Mouse (Mus musculus) embryonic facial prominence, embryonic 15.5 days (tissue): ENCODE results near the gene Hoxb6. TPM values are rescaled to one million over a fixed set of nuclear protein-coding genes. Genes with fewer than 3 reads are reported as not detected.

Experiments used
- ATAC-seq: fragments of 200-750 bp; cut with Nextera tagmentation; 2 replicates; pipeline ENCODE4 v1.8.0; 2017; ENCODE audit warnings: low read depth, moderate TSS enrichment; ENCODE audit not compliant: insufficient number of reproducible peaks, low FRiP score, low TSS enrichment
- H3K27ac ChIP-seq: fragments of 300-500 bp; sonication (generic); replicated peaks from 2 replicates; pipeline ENCODE4 v1.5.1; 2015; ENCODE audit warnings: mild to moderate bottlenecking, inconsistent platforms
- H3K27me3 ChIP-seq: fragments of 300-500 bp; sonication (generic); 2 replicates; pipeline ENCODE4 v1.6.1; 2015; ENCODE audit warnings: inconsistent platforms
- H3K36me3 ChIP-seq: fragments of 300-500 bp; sonication (generic); 2 replicates; pipeline ENCODE4 v1.6.1; 2015; ENCODE audit warnings: mild to moderate bottlenecking, inconsistent platforms
- H3K4me1 ChIP-seq: fragments of 300-500 bp; sonication (generic); 2 replicates; pipeline ENCODE4 v1.6.1; 2015; ENCODE audit warnings: inconsistent platforms
- H3K4me2 ChIP-seq: fragments of 300-500 bp; sonication (generic); replicated peaks from 2 replicates; pipeline ENCODE4 v1.6.1; 2015; ENCODE audit warnings: mild to moderate bottlenecking, inconsistent platforms
- H3K4me3 ChIP-seq: fragments of 300-500 bp; sonication (generic); replicated peaks from 2 replicates; pipeline ENCODE4 v1.5.1; 2015; ENCODE audit warnings: mild to moderate bottlenecking, inconsistent platforms
- H3K9ac ChIP-seq: fragments of 300-500 bp; sonication (generic); 2 replicates; pipeline ENCODE4 v1.6.1; 2015; ENCODE audit warnings: inconsistent platforms
- H3K9me3 ChIP-seq: fragments of 300-500 bp; sonication (generic); replicated peaks from 2 replicates; pipeline ENCODE4 v1.6.1; 2016; ENCODE audit warnings: inconsistent platforms
- WGBS: fragments of 180-500 bp; shearing (Covaris S2); methylation state at CpG from one replicate; pipeline ENCODE4 v1.1.7; 2015; 5-methylcytosine and 5-hydroxymethylcytosine counted together
- polyA plus RNA-seq: library from polyadenylated mRNA; unstranded; fragments of >200 nt; fragmentation: Nextera tagmentation; extraction: Ambion mirVana; gene quantifications from 2 replicates; pipeline ENCODE4 v1.2.1, GENCODE M21; 2015

Gene Hoxb6
- polyA plus RNA-seq, 1 experiment from 2014 or later: not detected

GRCm38 (mm10) chr11:96345893-96346806 is 53.9 kb downstream of the Hoxb6 start:
- H3K4me2 ChIP-seq: peak overlapping the region; percentile 36; the same call in 1 of the 2 replicates
- no peak overlapping the region for H3K9ac ChIP-seq
- no peaks in the 10 kb centered on the region for H3K36me3 ChIP-seq
- ATAC-seq: no peak
- peaks cover 96% of the 10 kb centered on the region for H3K27me3 ChIP-seq
- no peak overlapping the region; the same call in 1 of the 2 replicates for H3K4me3 ChIP-seq
- 1% methylated on average over 45 of the region's 45 CpGs for WGBS
- H3K4me1 ChIP-seq: peaks cover 14% of the 10 kb centered on the region
- no peak overlapping the region for H3K27ac ChIP-seq
- no peaks in the 10 kb centered on the region for H3K9me3 ChIP-seq

GRCm38 (mm10) chr11:96346916-96347520 is 54.7 kb downstream of the Hoxb6 start:
- Histone ChIP-seq H3K4me1 (peaks cover 7% of the 10 kb centered on the region), H3K9me3 (no peaks in the 10 kb centered on the region), H3K4me3 (no peak overlapping the region), H3K4me2 (no peak overlapping the region), H3K27me3 (peaks cover 96% of the 10 kb centered on the region), H3K36me3 (no peaks in the 10 kb centered on the region), H3K27ac (no peak overlapping the region), H3K9ac (no peak overlapping the region)
- ATAC-seq: no peak
- WGBS: 18% methylated on average over 5 of the region's 5 CpGs

GRCm38 (mm10) chr11:96347717-96348116 is 55.4 kb downstream of the Hoxb6 start:
- Histone ChIP-seq H3K4me3 (no peak overlapping the region), H3K9ac (no peak overlapping the region), H3K4me1 (peaks cover 9% of the 10 kb centered on the region), H3K27ac (no peak overlapping the region), H3K27me3 (peaks cover 96% of the 10 kb centered on the region), H3K36me3 (no peaks in the 10 kb centered on the region), H3K9me3 (no peaks in the 10 kb centered on the region), H3K4me2 (no peak overlapping the region)
- ATAC-seq: no peak
- WGBS: 13% methylated on average over 4 of the region's 4 CpGs

GRCm38 (mm10) chr11:96348141-96348928 is 56.1 kb downstream of the Hoxb6 start:
- Histone ChIP-seq H3K36me3 (no peaks in the 10 kb centered on the region), H3K4me3 (no peak overlapping the region), H3K27ac (no peak overlapping the region), H3K9me3 (no peaks in the 10 kb centered on the region), H3K4me2 (no peak overlapping the region), H3K4me1 (peaks cover 16% of the 10 kb centered on the region), H3K27me3 (peaks cover 96% of the 10 kb centered on the region), H3K9ac (no peak overlapping the region)
- whole genome bisulfite sequencing: 8% methylated on average over 21 of the region's 21 CpGs
- ATAC-seq: no peak

- WGBS: 17% methylated on average over 3 of the region's 3 CpGs
- H3K9me3 ChIP-seq: no peaks in the 10 kb centered on the region
- no peak overlapping the region for H3K4me2 ChIP-seq
- no peaks in the 10 kb centered on the region for H3K36me3 ChIP-seq
- peaks cover 94% of the 10 kb centered on the region for H3K27me3 ChIP-seq
- no peak for ATAC-seq
- H3K4me1 ChIP-seq: peaks cover 17% of the 10 kb centered on the region
- H3K27ac ChIP-seq: no peak overlapping the region
- H3K4me3 ChIP-seq: no peak overlapping the region
- H3K9ac ChIP-seq: no peak overlapping the region
Measured at GRCm38 (mm10) chr11:96348988-96349387, 56.7 kb downstream of the Hoxb6 start.

- Histone ChIP-seq H3K9ac (no peak overlapping the region), H3K27me3 (peaks cover 94% of the 10 kb centered on the region), H3K4me3 (no peak overlapping the region), H3K9me3 (no peaks in the 10 kb centered on the region), H3K27ac (no peak overlapping the region), H3K4me2 (no peak overlapping the region), H3K36me3 (no peaks in the 10 kb centered on the region), H3K4me1 (peaks cover 21% of the 10 kb centered on the region)
- WGBS: 11% methylated on average over 14 of the region's 14 CpGs
- no peak for ATAC-seq
Measured at GRCm38 (mm10) chr11:96349491-96350340, 57.4 kb downstream of the Hoxb6 start.

- H3K4me2 ChIP-seq: no peak within 1 kb of the TSS
- H3K9me3 ChIP-seq: no peaks in the 10 kb centered on the region
- ATAC-seq: no peak
- no peaks in the 10 kb centered on the region for H3K36me3 ChIP-seq
- no peak within 1 kb of the TSS for H3K27ac ChIP-seq
- no peak within 1 kb of the TSS for H3K9ac ChIP-seq
- H3K4me1 ChIP-seq: peaks cover 20% of the 10 kb centered on the region
- H3K27me3 ChIP-seq: peaks cover 93% of the 10 kb centered on the region
- no peak within 1 kb of the TSS for H3K4me3 ChIP-seq
- WGBS: 29% methylated on average over 2 of the region's 2 CpGs
Measured at GRCm38 (mm10) chr11:96350341-96350624, 58.0 kb downstream of the Hoxb6 start, which contains the start of gene Hoxb2. Gene Hoxb2, plus strand, starts transcription at chr11:96350525.

GRCm38 (mm10) chr11:96350791-96351190 is 58.5 kb downstream of the Hoxb6 start:
- H3K27me3 ChIP-seq: peaks cover 91% of the 10 kb centered on the region
- 13% methylated on average over 2 of the region's 2 CpGs for WGBS
- no peak overlapping the region for H3K9ac ChIP-seq
- H3K4me3 ChIP-seq: no peak overlapping the region
- no peak overlapping the region for H3K27ac ChIP-seq
- H3K4me2 ChIP-seq: no peak overlapping the region
- H3K36me3 ChIP-seq: no peaks in the 10 kb centered on the region
- no peak for ATAC-seq
- no peaks in the 10 kb centered on the region for H3K9me3 ChIP-seq
- peaks cover 15% of the 10 kb centered on the region; the same call in 1 of the 2 replicates for H3K4me1 ChIP-seq
